Mouse (Mus musculus): ENCODE measurements around the gene Prune1. TPM values are rescaled to one million over a fixed set of nuclear protein-coding genes. Genes with fewer than 3 reads are reported as not detected.
"Not testable (repeated sequence)": the region's sequence is repeated elsewhere in the genome, so short reads cannot be mapped to it uniquely, and the experiment has no call there.

Gene Prune1
- polyA plus RNA-seq, 1 experiment from 2014 or later: 23.1 TPM

- peaks cover 13% of the 10 kb centered on the region; the same call in 1 of the 2 replicates for H3K36me3 ChIP-seq (ENCODE audit: control insufficient read depth, insufficient read depth, low read length)
- H3K27me3 ChIP-seq (ENCODE audit: control insufficient read depth, insufficient read depth, low read length): no peaks in the 10 kb centered on the region
- no peak for ATAC-seq (ENCODE audit: insufficient number of reproducible peaks, insufficient read depth, low FRiP score, low read depth)
These were observed 68.3 kb downstream of the Prune1 start for GRCm38 (mm10) chr3:95213609-95213975.

GRCm38 (mm10) chr3:95212889-95213608, 68.8 kb downstream of the Prune1 start:
- not testable (repeated sequence) for H3K27me3 ChIP-seq (ENCODE audit: control insufficient read depth, insufficient read depth, low read length); H3K4me2 ChIP-seq (replicated peaks; ENCODE audit: low read depth, low read length); H3K9ac ChIP-seq (replicated peaks; ENCODE audit: low read depth, low read length); ATAC-seq (ENCODE audit: insufficient number of reproducible peaks, insufficient read depth, low FRiP score, low read depth); H3K4me3 ChIP-seq (ENCODE audit: low read depth, low read length); H3K27ac ChIP-seq (ENCODE audit: low read length); H3K9me3 ChIP-seq (ENCODE audit: control insufficient read depth, low read depth, low read length); H3K4me1 ChIP-seq (ENCODE audit: control insufficient read depth, insufficient read depth, low read length)
- H3K36me3 ChIP-seq (ENCODE audit: control insufficient read depth, insufficient read depth, low read length): peaks cover 15% of the 10 kb centered on the region
- WGBS: 95% methylated on average over 7 of the region's 10 CpGs

More at GRCm38 (mm10) chr3:95213609-95213975, 68.3 kb downstream of the Prune1 start:
- Histone ChIP-seq H3K27ac (ENCODE audit: low read length) (no peak overlapping the region), H3K4me2 (replicated peaks; ENCODE audit: low read depth, low read length) (no peak overlapping the region), H3K9me3 (ENCODE audit: control insufficient read depth, low read depth, low read length) (no peaks in the 10 kb centered on the region), H3K4me1 (ENCODE audit: control insufficient read depth, insufficient read depth, low read length) (peaks cover 6% of the 10 kb centered on the region; the same call in 1 of the 2 replicates), H3K9ac (replicated peaks; ENCODE audit: low read depth, low read length) (no peak overlapping the region), H3K4me3 (ENCODE audit: low read depth, low read length) (no peak overlapping the region)
- 94% methylated on average over 1 of the region's 1 CpGs for WGBS

- no peak for ATAC-seq (ENCODE audit: insufficient number of reproducible peaks, insufficient read depth, low FRiP score, low read depth)
- no peak overlapping the region for H3K9ac ChIP-seq (replicated peaks; ENCODE audit: low read depth, low read length)
- H3K4me1 ChIP-seq (ENCODE audit: control insufficient read depth, insufficient read depth, low read length): no peaks in the 10 kb centered on the region
- H3K27me3 ChIP-seq (ENCODE audit: control insufficient read depth, insufficient read depth, low read length): no peaks in the 10 kb centered on the region
- no peak overlapping the region for H3K4me3 ChIP-seq (ENCODE audit: low read depth, low read length)
- H3K9me3 ChIP-seq (ENCODE audit: control insufficient read depth, low read depth, low read length): no peaks in the 10 kb centered on the region
- WGBS: 82% methylated on average over 2 of the region's 2 CpGs
- no peak overlapping the region for H3K4me2 ChIP-seq (replicated peaks; ENCODE audit: low read depth, low read length)
- no peak overlapping the region for H3K27ac ChIP-seq (ENCODE audit: low read length)
- H3K36me3 ChIP-seq (ENCODE audit: control insufficient read depth, insufficient read depth, low read length): peaks cover 21% of the 10 kb centered on the region
These were observed 71.3 kb downstream of the Prune1 start for GRCm38 (mm10) chr3:95210585-95210984.

- no peaks in the 10 kb centered on the region for H3K4me1 ChIP-seq (ENCODE audit: control insufficient read depth, insufficient read depth, low read length)
- no peak overlapping the region for H3K9ac ChIP-seq (replicated peaks; ENCODE audit: low read depth, low read length)
- WGBS: 80% methylated on average over 4 of the region's 4 CpGs
- ATAC-seq (ENCODE audit: insufficient number of reproducible peaks, insufficient read depth, low FRiP score, low read depth): no peak
- H3K4me2 ChIP-seq (replicated peaks; ENCODE audit: low read depth, low read length): no peak overlapping the region
- no peaks in the 10 kb centered on the region for H3K27me3 ChIP-seq (ENCODE audit: control insufficient read depth, insufficient read depth, low read length)
- H3K27ac ChIP-seq (ENCODE audit: low read length): no peak overlapping the region
- H3K4me3 ChIP-seq (ENCODE audit: low read depth, low read length): no peak overlapping the region
- H3K9me3 ChIP-seq (ENCODE audit: control insufficient read depth, low read depth, low read length): no peaks in the 10 kb centered on the region
- peaks cover 41% of the 10 kb centered on the region for H3K36me3 ChIP-seq (ENCODE audit: control insufficient read depth, insufficient read depth, low read length)
These were observed 73.6 kb downstream of the Prune1 start for GRCm38 (mm10) chr3:95208286-95208685.

GRCm38 (mm10) chr3:95203880-95204279, 78.0 kb downstream of the Prune1 start:
- WGBS: 92% methylated on average over 6 of the region's 6 CpGs
- Histone ChIP-seq H3K4me3 (ENCODE audit: low read depth, low read length) (no peak overlapping the region), H3K27ac (ENCODE audit: low read length) (no peak overlapping the region), H3K36me3 (ENCODE audit: control insufficient read depth, insufficient read depth, low read length) (peaks cover 63% of the 10 kb centered on the region), H3K9ac (replicated peaks; ENCODE audit: low read depth, low read length) (no peak overlapping the region), H3K27me3 (ENCODE audit: control insufficient read depth, insufficient read depth, low read length) (no peaks in the 10 kb centered on the region), H3K4me2 (replicated peaks; ENCODE audit: low read depth, low read length) (no peak overlapping the region), H3K9me3 (ENCODE audit: control insufficient read depth, low read depth, low read length) (no peaks in the 10 kb centered on the region), H3K4me1 (ENCODE audit: control insufficient read depth, insufficient read depth, low read length) (no peaks in the 10 kb centered on the region)
- ATAC-seq (ENCODE audit: insufficient number of reproducible peaks, insufficient read depth, low FRiP score, low read depth): no peak

Other genes starting within 250 kb of the Prune1 start
- gene Psmd4, start 239.5 kb downstream of the Prune1 start, polyA plus RNA-seq (2014; fragmentation: Nextera tagmentation; extraction: Ambion mirVana): 229 and 231 TPM in 2 replicates
- 14.6 and 14.9 TPM in 2 replicates for gene Pip5k1a, start 175.1 kb downstream of the Prune1 start, polyA plus RNA-seq (2014; fragmentation: Nextera tagmentation; extraction: Ambion mirVana)
- gene Vps72, start 171.1 kb downstream of the Prune1 start, polyA plus RNA-seq (2014; fragmentation: Nextera tagmentation; extraction: Ambion mirVana): 139 and 156 TPM in 2 replicates
- 0.83 and 1.8 TPM in 2 replicates for gene Tmod4, start 157.6 kb downstream of the Prune1 start, polyA plus RNA-seq (2014; fragmentation: Nextera tagmentation; extraction: Ambion mirVana)
- 67.7 and 73.7 TPM in 2 replicates for gene Scnm1, start 148.1 kb downstream of the Prune1 start, polyA plus RNA-seq (2014; fragmentation: Nextera tagmentation; extraction: Ambion mirVana)
- 9.2 and 10.9 TPM in 2 replicates for gene Lysmd1, start 148.0 kb downstream of the Prune1 start, polyA plus RNA-seq (2014; fragmentation: Nextera tagmentation; extraction: Ambion mirVana)
- gene Tnfaip8l2, start 139.7 kb downstream of the Prune1 start, polyA plus RNA-seq (2014; fragmentation: Nextera tagmentation; extraction: Ambion mirVana): 4.2 and 4.7 TPM in 2 replicates
- gene Sema6c, start 121.6 kb downstream of the Prune1 start, polyA plus RNA-seq (2014; fragmentation: Nextera tagmentation; extraction: Ambion mirVana): 5.8 and 6.7 TPM in 2 replicates
- gene Gabpb2, start 64.2 kb downstream of the Prune1 start, polyA plus RNA-seq (2014; fragmentation: Nextera tagmentation; extraction: Ambion mirVana): 15.1 and 18.4 TPM in 2 replicates
- gene Cdc42se1, start 53.3 kb downstream of the Prune1 start, polyA plus RNA-seq (2014; fragmentation: Nextera tagmentation; extraction: Ambion mirVana): 125 and 126 TPM in 2 replicates
- 38.9 and 42.4 TPM in 2 replicates for gene Mllt11, start 49.9 kb downstream of the Prune1 start, polyA plus RNA-seq (2014; fragmentation: Nextera tagmentation; extraction: Ambion mirVana)
- 0.71 and 1.3 TPM in 2 replicates for gene Gm128, start 40.5 kb downstream of the Prune1 start, polyA plus RNA-seq (2014; fragmentation: Nextera tagmentation; extraction: Ambion mirVana)
- 8.2 and 8.4 TPM in 2 replicates for gene Bnipl, start 30.9 kb downstream of the Prune1 start, polyA plus RNA-seq (2014; fragmentation: Nextera tagmentation; extraction: Ambion mirVana)
- 47.1 and 51.1 TPM in 2 replicates for gene Mindy1, start 731 bp downstream of the Prune1 start, polyA plus RNA-seq (2014; fragmentation: Nextera tagmentation; extraction: Ambion mirVana)
- 1.7 and 2.1 TPM in 2 replicates for gene Anxa9, start 25.1 kb upstream of the Prune1 start, polyA plus RNA-seq (2014; fragmentation: Nextera tagmentation; extraction: Ambion mirVana)
- gene Cers2, start 32.7 kb upstream of the Prune1 start, polyA plus RNA-seq (2014; fragmentation: Nextera tagmentation; extraction: Ambion mirVana): 136 and 146 TPM in 2 replicates
- 50.8 and 51.8 TPM in 2 replicates for gene Setdb1, start 75.1 kb upstream of the Prune1 start, polyA plus RNA-seq (2014; fragmentation: Nextera tagmentation; extraction: Ambion mirVana)
- gene 4930558C23Rik, start 120.8 kb upstream of the Prune1 start, polyA plus RNA-seq (2014; fragmentation: Nextera tagmentation; extraction: Ambion mirVana): 0.74 TPM in 1 of 2 replicates, not detected in the other
- 30.2 and 33.0 TPM in 2 replicates for gene Arnt, start 152.3 kb upstream of the Prune1 start, polyA plus RNA-seq (2014; fragmentation: Nextera tagmentation; extraction: Ambion mirVana)
- gene Ctsk, start 217.2 kb upstream of the Prune1 start, polyA plus RNA-seq (2014; fragmentation: Nextera tagmentation; extraction: Ambion mirVana): 12.7 and 13.3 TPM in 2 replicates
- 20.3 and 24.5 TPM in 2 replicates for gene Ctss, start 244.7 kb upstream of the Prune1 start, polyA plus RNA-seq (2014; fragmentation: Nextera tagmentation; extraction: Ambion mirVana)